Mouse (Mus musculus): ENCODE data around the gene Grid1.

Gene Grid1

GRCm38 (mm10) chr14:34917111-34917510 is 97.2 kb downstream of the Grid1 start:
- no peak for DNase-seq (ENCODE audit: low spot score)

- no peak for DNase-seq (ENCODE audit: low spot score)
These were observed 99.3 kb downstream of the Grid1 start for GRCm38 (mm10) chr14:34919221-34919620.

GRCm38 (mm10) chr14:34921265-34921664 is 101.4 kb downstream of the Grid1 start:
- DNase-seq (ENCODE audit: low spot score): no peak

- DNase-seq (ENCODE audit: low spot score): no peak
These were observed 105.1 kb downstream of the Grid1 start for GRCm38 (mm10) chr14:34925021-34925420.

GRCm38 (mm10) chr14:34930040-34930719 is 110.3 kb downstream of the Grid1 start:
- DNase-seq (ENCODE audit: low spot score): no peak

DNA sequence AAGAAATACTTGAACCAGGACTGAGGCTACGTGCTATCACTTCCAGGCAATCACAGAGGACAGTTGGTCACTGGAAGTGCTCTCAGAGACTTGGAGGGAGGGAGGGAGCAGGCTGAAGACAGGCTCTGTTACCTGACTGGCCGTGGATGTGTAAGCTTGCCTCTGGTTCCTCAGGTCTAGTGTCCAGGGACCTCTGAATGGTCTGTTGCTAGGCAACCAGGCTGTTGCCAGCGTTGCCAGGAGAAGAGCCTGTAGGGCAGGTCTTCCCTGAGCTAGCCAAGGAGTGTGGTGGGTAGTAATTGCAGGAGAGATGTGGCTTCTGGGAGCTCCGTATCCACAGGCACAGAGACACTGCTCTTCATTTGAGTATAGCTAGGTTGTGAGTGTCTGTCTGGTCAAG is 113.3 kb downstream of the Grid1 start:
- DNase-seq (ENCODE audit: low spot score): peak; percentile 54

- DNase-seq (ENCODE audit: low spot score): no peak
These were observed 116.4 kb downstream of the Grid1 start for GRCm38 (mm10) chr14:34936192-34936770.

DNA sequence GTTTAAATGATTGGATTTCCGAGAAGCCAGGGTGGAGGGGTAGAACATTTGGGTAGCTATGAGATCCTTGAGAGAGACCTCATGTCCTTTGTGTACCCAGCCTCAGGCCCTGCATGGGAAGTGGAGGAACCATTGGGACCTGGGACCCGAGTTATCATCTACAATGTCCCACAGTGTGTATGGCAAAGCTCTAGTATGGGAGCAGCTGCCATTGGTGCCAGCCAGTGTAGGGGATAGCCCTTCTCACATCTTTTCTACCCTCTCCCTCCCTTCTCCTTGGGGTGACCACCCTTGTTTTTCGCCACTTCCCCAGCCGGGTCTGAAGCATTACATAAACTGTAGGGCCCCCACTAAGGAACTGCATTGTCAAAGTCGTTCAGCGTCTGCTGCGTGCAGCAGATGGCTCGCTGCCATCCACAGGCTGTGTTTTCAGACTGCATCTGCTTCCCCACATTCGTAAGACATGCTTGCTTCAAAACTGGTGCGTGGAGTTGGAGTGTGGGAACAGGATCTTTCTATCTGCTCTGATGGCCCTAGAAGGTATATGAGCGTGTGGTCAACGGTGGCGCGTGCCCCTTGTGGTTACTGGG is 124.6 kb downstream of the Grid1 start:
- no peak for DNase-seq (ENCODE audit: low spot score)

- no peak for DNase-seq (ENCODE audit: low spot score)
These were observed 125.8 kb downstream of the Grid1 start for GRCm38 (mm10) chr14:34945471-34946313.

DNA sequence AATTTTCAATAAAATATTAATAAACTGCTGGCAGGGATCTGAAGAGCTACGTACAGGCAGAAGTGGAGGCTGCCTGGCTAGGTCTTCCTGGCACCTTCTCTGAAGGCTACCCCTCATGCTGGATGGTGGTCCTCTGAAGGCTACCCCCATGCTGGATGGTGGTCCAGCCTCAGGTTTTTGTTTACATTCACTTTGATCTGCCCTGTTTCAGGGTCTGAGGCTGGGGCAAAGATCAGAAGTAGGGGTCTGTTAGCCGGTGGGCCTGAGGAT is 126.3 kb downstream of the Grid1 start:
- no peak for DNase-seq (ENCODE audit: low spot score)

DNA sequence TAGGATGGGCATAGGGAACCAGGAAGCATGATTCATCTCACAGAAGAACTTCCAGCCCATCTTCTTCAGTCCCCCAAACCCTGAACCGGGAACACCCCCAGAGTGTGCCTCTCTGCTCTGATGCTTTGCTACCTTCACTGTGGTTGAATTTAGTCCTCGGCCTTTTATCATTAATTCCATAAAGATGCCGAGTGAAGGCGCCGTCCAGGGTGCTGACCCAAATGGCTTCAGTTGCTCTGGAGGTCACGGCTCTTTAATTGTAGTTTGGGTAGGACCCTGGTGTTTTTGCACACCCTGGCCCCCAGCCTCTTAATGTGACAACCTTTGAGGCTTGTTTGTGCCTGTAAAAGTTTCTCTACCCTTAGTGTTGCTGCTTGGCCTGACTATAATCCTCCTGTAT is 128.3 kb downstream of the Grid1 start:
- no peak for DNase-seq (ENCODE audit: low spot score)

DNA sequence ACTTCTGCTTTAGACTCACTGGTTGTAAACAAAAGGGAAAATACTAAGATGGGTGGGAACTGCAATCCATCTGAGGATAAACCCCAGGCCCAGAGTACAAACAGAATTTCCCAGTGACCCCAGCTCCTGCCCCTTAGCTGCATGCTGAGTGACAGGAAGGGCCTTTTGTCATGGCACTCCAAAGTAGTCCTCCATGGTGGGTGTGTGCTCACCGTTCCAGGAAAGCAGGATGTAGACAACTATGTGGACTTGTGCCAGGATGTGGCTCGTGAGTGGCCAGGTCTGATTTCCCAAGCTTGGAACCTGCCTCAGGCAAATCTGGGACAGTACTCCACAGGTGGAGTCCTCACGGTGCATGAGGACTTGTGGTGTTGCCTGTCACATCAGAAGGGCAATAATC is 132.4 kb downstream of the Grid1 start:
- no peak for DNase-seq (ENCODE audit: low spot score)

- DNase-seq (ENCODE audit: low spot score): no peak
These were observed 133.7 kb downstream of the Grid1 start for GRCm38 (mm10) chr14:34953566-34953965.

GRCm38 (mm10) chr14:34955689-34956088 is 135.8 kb downstream of the Grid1 start:
- DNase-seq (ENCODE audit: low spot score): no peak

DNA sequence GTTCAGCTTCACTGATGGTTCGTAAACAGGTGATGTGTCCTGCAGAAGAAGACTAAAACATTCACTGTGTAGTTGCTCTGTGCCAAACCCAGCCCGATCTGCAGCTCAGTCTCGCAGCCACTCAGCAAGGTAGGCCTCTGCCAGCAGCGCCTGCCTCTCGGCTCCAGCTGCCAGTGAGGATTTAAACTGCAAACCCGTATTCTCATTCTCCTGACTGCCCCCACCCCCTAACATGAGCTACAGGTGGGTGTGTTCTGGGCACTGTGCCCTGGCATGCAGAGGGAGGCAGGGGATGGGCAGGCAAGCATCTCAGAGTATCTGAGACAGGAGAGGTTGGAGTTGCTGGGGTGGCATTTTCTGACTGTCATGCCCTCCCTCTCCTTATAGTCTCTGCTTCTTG is 140.3 kb downstream of the Grid1 start:
- no peak for DNase-seq (ENCODE audit: low spot score)

GRCm38 (mm10) chr14:34963616-34964168 is 143.8 kb downstream of the Grid1 start:
- DNase-seq (ENCODE audit: low spot score): no peak

DNA sequence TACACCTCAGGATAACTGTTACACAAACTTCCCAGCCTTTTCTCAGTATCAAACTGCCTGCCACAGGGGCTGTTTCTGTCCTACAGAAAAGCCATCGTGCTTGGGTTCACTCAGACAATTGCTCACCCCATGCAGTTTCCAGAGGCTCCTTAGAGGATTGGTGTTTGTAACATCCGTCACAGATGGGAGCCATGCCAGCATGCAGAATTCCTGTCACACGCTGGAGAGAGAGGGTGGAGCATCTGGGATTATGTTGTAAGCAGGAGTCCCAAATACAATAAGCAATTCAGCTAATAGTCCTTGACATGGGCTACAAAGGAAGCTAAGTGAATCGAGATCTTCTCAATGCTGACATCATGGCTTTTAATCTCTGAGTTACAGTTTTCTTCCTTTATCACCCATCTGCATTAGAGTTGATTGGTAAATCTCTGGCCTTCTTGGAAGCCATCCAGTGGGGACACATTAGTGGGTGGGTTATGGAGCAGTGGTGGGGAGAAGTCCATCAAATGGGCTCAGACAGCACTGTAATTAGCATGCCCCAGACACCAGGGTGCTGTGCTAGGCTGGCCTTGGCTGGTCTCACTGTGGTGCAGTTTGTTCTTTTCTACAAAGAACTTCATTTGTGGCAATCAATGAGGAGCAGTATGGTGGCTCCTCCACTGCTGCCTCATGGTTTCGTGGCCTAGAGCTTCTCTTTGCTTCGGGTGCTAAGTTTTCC is 149.4 kb downstream of the Grid1 start:
- peak; percentile 80 for DNase-seq (ENCODE audit: low spot score)

GRCm38 (mm10) chr14:34972930-34973329 is 153.0 kb downstream of the Grid1 start:
- no peak for DNase-seq (ENCODE audit: low spot score)

DNA sequence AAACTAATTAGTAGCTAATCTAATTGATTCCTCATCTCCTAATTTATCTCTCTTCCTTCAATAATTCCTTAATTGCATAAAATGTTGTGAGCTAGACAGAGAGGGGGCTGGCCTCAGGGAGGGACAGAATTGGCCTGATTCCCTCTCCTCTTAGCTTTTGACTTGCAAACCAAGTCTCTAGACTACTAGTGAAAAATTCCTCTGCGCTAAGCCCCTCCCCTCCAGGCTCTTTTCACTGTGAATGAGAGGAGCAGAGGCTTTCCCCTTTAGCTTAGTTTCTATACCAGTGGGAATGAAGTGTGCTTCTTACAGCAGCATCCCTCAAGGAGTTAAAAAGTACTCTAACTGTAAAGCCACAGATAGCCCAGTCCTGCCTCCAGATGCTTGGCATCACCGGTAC is 160.8 kb downstream of the Grid1 start:
- DNase-seq (ENCODE audit: low spot score): no peak

DNA sequence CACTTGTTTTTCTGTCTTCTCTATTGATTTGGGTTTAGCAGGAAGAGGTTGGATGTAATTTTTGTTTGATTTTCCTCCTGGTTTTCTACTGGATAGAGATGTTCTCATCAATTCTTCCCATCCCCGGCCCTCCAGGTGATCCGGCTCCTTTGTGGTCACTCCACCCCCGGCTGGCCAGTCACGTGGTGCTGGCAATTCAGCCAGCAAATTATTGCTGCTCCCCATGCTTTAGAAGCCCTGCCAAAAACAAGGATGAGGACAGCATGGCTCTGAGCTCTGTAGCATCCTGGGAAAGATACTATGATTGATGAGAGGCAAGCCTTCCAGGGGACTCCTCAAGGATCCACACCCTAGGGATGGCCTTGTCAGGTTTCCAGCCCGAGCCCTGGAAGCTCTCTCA is 169.2 kb downstream of the Grid1 start:
- DNase-seq (ENCODE audit: low spot score): no peak

DNA sequence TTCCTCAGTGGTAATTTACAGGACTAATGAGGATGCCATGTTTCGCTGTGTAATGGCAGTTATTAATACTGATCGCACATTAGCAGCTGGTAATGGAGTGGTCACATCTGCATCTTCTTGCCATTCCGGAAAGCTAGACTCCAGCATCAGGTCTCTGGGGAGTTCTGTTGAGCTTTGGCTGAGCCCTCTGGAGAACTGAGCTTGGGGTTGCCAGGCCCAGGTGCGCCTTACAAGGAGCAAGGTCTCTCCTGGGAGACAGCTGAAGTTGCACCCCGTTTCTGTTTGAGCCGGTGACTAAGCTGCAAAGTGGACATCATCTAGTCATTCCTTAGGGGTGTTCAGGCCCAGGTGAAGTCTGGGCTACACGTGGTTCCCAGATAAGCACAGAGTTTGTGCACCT is 186.8 kb downstream of the Grid1 start:
- no peak for DNase-seq (ENCODE audit: low spot score)

- DNase-seq (ENCODE audit: low spot score): no peak
These were observed 188.8 kb downstream of the Grid1 start for GRCm38 (mm10) chr14:35008674-35009073.
